Mouse (Mus musculus): ENCODE data around the gene Pip5k1b. TPM values are rescaled to one million over a fixed set of nuclear protein-coding genes. Genes with fewer than 3 reads are reported as not detected.

Pip5k1b gene
- polyA plus RNA-seq, 1 experiment from 2014 or later = 2.3 TPM

- 31% methylated on average over 13 of the region's 13 CpGs for WGBS
- H3K36me3 ChIP-seq = no peaks in the 10 kb centered on the region
- H3K9ac ChIP-seq = no peak overlapping the region
- 0 out of 2 replicates have a peak, but pooled peaks cover 8% of the 10 kb centered on the region for H3K4me1 ChIP-seq
- ATAC-seq (ENCODE audit: low FRiP score) = no peak
- no peaks in the 10 kb centered on the region for H3K9me3 ChIP-seq (replicated peaks)
- H3K4me2 ChIP-seq (replicated peaks) = no peak overlapping the region
- H3K4me3 ChIP-seq = no peak overlapping the region
- H3K27ac ChIP-seq = no peak overlapping the region
- H3K27me3 ChIP-seq = no peaks in the 10 kb centered on the region
These were observed 47.4 kb downstream of the Pip5k1b start for GRCm38 (mm10) chr19:24508087-24508767.

GRCm38 (mm10) chr19:24502736-24503421, 52.8 kb downstream of the Pip5k1b start:
- Histone ChIP-seq H3K27me3 (no peaks in the 10 kb centered on the region), H3K4me1 (0 out of 2 replicates have a peak, but pooled peaks cover under 1% of the 10 kb centered on the region), H3K9ac (no peak overlapping the region), H3K9me3 (replicated peaks) (no peaks in the 10 kb centered on the region), H3K36me3 (no peaks in the 10 kb centered on the region), H3K4me2 (replicated peaks) (no peak overlapping the region), H3K4me3 (no peak overlapping the region), H3K27ac (no peak overlapping the region)
- no peak for ATAC-seq (ENCODE audit: low FRiP score)
- WGBS = 90% methylated on average over 10 of the region's 10 CpGs

GRCm38 (mm10) chr19:24501525-24501924, 54.1 kb downstream of the Pip5k1b start:
- Histone ChIP-seq H3K27me3 (no peaks in the 10 kb centered on the region), H3K27ac (no peak overlapping the region), H3K9ac (no peak overlapping the region), H3K9me3 (replicated peaks) (no peaks in the 10 kb centered on the region), H3K4me1 (no peaks in the 10 kb centered on the region), H3K36me3 (no peaks in the 10 kb centered on the region), H3K4me2 (replicated peaks) (no peak overlapping the region), H3K4me3 (no peak overlapping the region)
- no peak for ATAC-seq (ENCODE audit: low FRiP score)

- WGBS = 88% methylated on average over 5 of the region's 5 CpGs
- Histone ChIP-seq H3K4me1 (no peaks in the 10 kb centered on the region), H3K27me3 (no peaks in the 10 kb centered on the region), H3K27ac (no peak overlapping the region), H3K4me2 (replicated peaks) (no peak overlapping the region), H3K36me3 (no peaks in the 10 kb centered on the region), H3K9ac (no peak overlapping the region), H3K9me3 (replicated peaks) (no peaks in the 10 kb centered on the region), H3K4me3 (no peak overlapping the region)
- ATAC-seq (ENCODE audit: low FRiP score) = no peak
These were observed 55.2 kb downstream of the Pip5k1b start for GRCm38 (mm10) chr19:24500431-24500830.

- 84% methylated on average over 3 of the region's 3 CpGs for WGBS
- ATAC-seq (ENCODE audit: low FRiP score) = no peak
These were observed 56.4 kb downstream of the Pip5k1b start for GRCm38 (mm10) chr19:24499291-24499690.

GRCm38 (mm10) chr19:24493887-24494286, 61.8 kb downstream of the Pip5k1b start:
- H3K36me3 ChIP-seq = no peaks in the 10 kb centered on the region
- H3K9me3 ChIP-seq (replicated peaks) = no peaks in the 10 kb centered on the region
- no peaks in the 10 kb centered on the region for H3K27me3 ChIP-seq
- WGBS = 81% methylated on average over 4 of the region's 4 CpGs
- H3K27ac ChIP-seq = no peak overlapping the region
- no peaks in the 10 kb centered on the region for H3K4me1 ChIP-seq
- no peak overlapping the region for H3K9ac ChIP-seq
- H3K4me2 ChIP-seq (replicated peaks) = no peak overlapping the region
- H3K4me3 ChIP-seq = no peak overlapping the region
- ATAC-seq (ENCODE audit: low FRiP score) = no peak

More at GRCm38 (mm10) chr19:24499291-24499690, 56.4 kb downstream of the Pip5k1b start:
- Histone ChIP-seq H3K4me2 (replicated peaks) (no peak overlapping the region), H3K4me3 (no peak overlapping the region), H3K4me1 (no peaks in the 10 kb centered on the region), H3K9me3 (replicated peaks) (no peaks in the 10 kb centered on the region), H3K36me3 (no peaks in the 10 kb centered on the region), H3K27ac (no peak overlapping the region), H3K9ac (no peak overlapping the region), H3K27me3 (no peaks in the 10 kb centered on the region)

GRCm38 (mm10) chr19:24491824-24492223, 63.8 kb downstream of the Pip5k1b start:
- H3K4me2 ChIP-seq (replicated peaks) = no peak overlapping the region
- H3K36me3 ChIP-seq = no peaks in the 10 kb centered on the region
- no peak overlapping the region for H3K27ac ChIP-seq
- H3K4me1 ChIP-seq = no peaks in the 10 kb centered on the region
- no peak overlapping the region for H3K9ac ChIP-seq
- no peak for ATAC-seq (ENCODE audit: low FRiP score)
- WGBS = 22% methylated on average over 3 of the region's 3 CpGs
- no peaks in the 10 kb centered on the region for H3K27me3 ChIP-seq
- H3K4me3 ChIP-seq = no peak overlapping the region
- H3K9me3 ChIP-seq (replicated peaks) = no peaks in the 10 kb centered on the region

- 69% methylated on average over 5 of the region's 5 CpGs for WGBS
- no peak for ATAC-seq (ENCODE audit: low FRiP score)
- no peaks in the 10 kb centered on the region for H3K36me3 ChIP-seq
- H3K4me3 ChIP-seq = no peak overlapping the region
- no peaks in the 10 kb centered on the region for H3K4me1 ChIP-seq
- H3K4me2 ChIP-seq (replicated peaks) = no peak overlapping the region
- H3K27ac ChIP-seq = no peak overlapping the region
- H3K27me3 ChIP-seq = no peaks in the 10 kb centered on the region
- no peak overlapping the region for H3K9ac ChIP-seq
- no peaks in the 10 kb centered on the region for H3K9me3 ChIP-seq (replicated peaks)
These were observed 65.4 kb downstream of the Pip5k1b start for GRCm38 (mm10) chr19:24490275-24490674.

- H3K9ac ChIP-seq = no peak overlapping the region
- no peaks in the 10 kb centered on the region for H3K9me3 ChIP-seq (replicated peaks)
- H3K27ac ChIP-seq = no peak overlapping the region
- no peak overlapping the region for H3K4me2 ChIP-seq (replicated peaks)
- no peaks in the 10 kb centered on the region for H3K27me3 ChIP-seq
- H3K4me3 ChIP-seq = no peak overlapping the region
- WGBS = 78% methylated on average over 8 of the region's 8 CpGs
- H3K4me1 ChIP-seq = no peaks in the 10 kb centered on the region
- no peaks in the 10 kb centered on the region for H3K36me3 ChIP-seq
- no peak for ATAC-seq (ENCODE audit: low FRiP score)
These were observed 69.0 kb downstream of the Pip5k1b start for GRCm38 (mm10) chr19:24486433-24487296.

GRCm38 (mm10) chr19:24484612-24485194, 71.0 kb downstream of the Pip5k1b start:
- no peak overlapping the region for H3K4me3 ChIP-seq
- no peaks in the 10 kb centered on the region for H3K36me3 ChIP-seq
- no peak overlapping the region for H3K27ac ChIP-seq
- 70% methylated on average over 3 of the region's 4 CpGs for WGBS
- H3K4me2 ChIP-seq (replicated peaks) = no peak overlapping the region
- H3K27me3 ChIP-seq = no peaks in the 10 kb centered on the region
- H3K4me1 ChIP-seq = no peaks in the 10 kb centered on the region
- no peak for ATAC-seq (ENCODE audit: low FRiP score)
- no peak overlapping the region for H3K9ac ChIP-seq
- H3K9me3 ChIP-seq (replicated peaks) = no peaks in the 10 kb centered on the region

- WGBS = 70% methylated on average over 2 of the region's 2 CpGs
- no peaks in the 10 kb centered on the region for H3K36me3 ChIP-seq
- H3K27me3 ChIP-seq = no peaks in the 10 kb centered on the region
- no peak overlapping the region for H3K4me3 ChIP-seq
- H3K4me2 ChIP-seq (replicated peaks) = no peak overlapping the region
- no peak for ATAC-seq (ENCODE audit: low FRiP score)
- H3K27ac ChIP-seq = no peak overlapping the region
- H3K4me1 ChIP-seq = peaks cover 3% of the 10 kb centered on the region; the same call in 1 of the 2 replicates
- H3K9me3 ChIP-seq (replicated peaks) = no peaks in the 10 kb centered on the region
- no peak overlapping the region for H3K9ac ChIP-seq
These were observed 74.8 kb downstream of the Pip5k1b start for GRCm38 (mm10) chr19:24480916-24481315.
